26 mouse cellular contexts compared by ENCODE assay signal in genomic region chr1:89251753-89252152, GRCm38 (mm10).
DNase-seq lines count a peak whose midpoint lies in the region; ATAC-seq and TF ChIP-seq lines count a peak whose summit lies in the region.
"Had no signal": no experiment of that assay in that cellular context is flagged by ENCODE, and none has a peak within 500 bp of the region (broad histone marks: within the 10 kb centered on the region; RNA-seq: fewer than 3 reads in every experiment).

No protein-coding gene starts in this region.

- no peak overlapping the region for H3K4me2 ChIP-seq in hindbrain, postnatal 0 days (ENCODE audit: low read depth, low read length)
- no peak overlapping the region for H3K4me2 ChIP-seq in midbrain, embryonic 15.5 days
- no peak overlapping the region for H3K4me2 ChIP-seq in embryonic facial prominence, embryonic 11.5 days (ENCODE audit: low read depth, low read length)
- H3K4me2 ChIP-seq: embryonic facial prominence, embryonic 13.5 days; forebrain, embryonic 15.5 days; heart, embryonic 12.5 days; hindbrain, embryonic 14.5 days; limb, embryonic 15.5 days; lung, embryonic 14.5 days had no signal

- H3K4me1 ChIP-seq in hindbrain, embryonic 10.5 days (replicated peaks), result peaks cover 6% of the 10 kb centered on the region
- no peaks in the 10 kb centered on the region for H3K4me1 ChIP-seq in hindbrain, postnatal 0 days (ENCODE audit: insufficient read depth, low read length)
- H3K4me1 ChIP-seq in midbrain, embryonic 10.5 days, result peaks cover 10% of the 10 kb centered on the region
- peaks cover 5% of the 10 kb centered on the region; the same call in 1 of the 2 replicates for H3K4me1 ChIP-seq in midbrain, embryonic 15.5 days
- no peaks in the 10 kb centered on the region for H3K4me1 ChIP-seq in embryonic facial prominence, embryonic 11.5 days (ENCODE audit: control insufficient read depth, insufficient read depth, low read length)
- H3K4me1 ChIP-seq: forebrain, embryonic 15.5 days; heart, embryonic 12.5 days had no signal

- WGBS in hindbrain, embryonic 10.5 days, result 43% methylated on average over 2 of the region's 2 CpGs
- WGBS in hindbrain, postnatal 0 days, result 25% methylated on average over 2 of the region's 2 CpGs
- WGBS in midbrain, embryonic 10.5 days, result 39% methylated on average over 2 of the region's 2 CpGs
- 28% methylated on average over 2 of the region's 2 CpGs for WGBS in midbrain, embryonic 15.5 days
- WGBS in embryonic facial prominence, embryonic 11.5 days, result 14% methylated on average over 2 of the region's 2 CpGs

- peaks cover 8% of the 10 kb centered on the region for H3K9me3 ChIP-seq in hindbrain, embryonic 10.5 days
- H3K9me3 ChIP-seq in hindbrain, postnatal 0 days (ENCODE audit: low read length), result no peaks in the 10 kb centered on the region
- peaks cover 8% of the 10 kb centered on the region; the same call in 1 of the 2 replicates for H3K9me3 ChIP-seq in midbrain, embryonic 10.5 days (replicated peaks)
- H3K9me3 ChIP-seq in midbrain, embryonic 15.5 days, result 0 out of 2 replicates have a peak, but pooled peaks cover 4% of the 10 kb centered on the region
- H3K9me3 ChIP-seq in embryonic facial prominence, embryonic 11.5 days (replicated peaks; ENCODE audit: control insufficient read depth, low read length), result no peaks in the 10 kb centered on the region

- no peaks in the 10 kb centered on the region for H3K36me3 ChIP-seq in hindbrain, embryonic 10.5 days
- H3K36me3 ChIP-seq in hindbrain, postnatal 0 days (ENCODE audit: insufficient read depth, low read length), result no peaks in the 10 kb centered on the region
- H3K36me3 ChIP-seq in midbrain, embryonic 10.5 days, result no peaks in the 10 kb centered on the region
- H3K36me3 ChIP-seq in midbrain, embryonic 15.5 days (replicated peaks), result no peaks in the 10 kb centered on the region
- no peaks in the 10 kb centered on the region for H3K36me3 ChIP-seq in embryonic facial prominence, embryonic 11.5 days (replicated peaks; ENCODE audit: control insufficient read depth, insufficient read depth, low read depth, low read length)
- H3K36me3 ChIP-seq: embryonic facial prominence, embryonic 13.5 days; forebrain, embryonic 15.5 days; heart, embryonic 12.5 days; limb, embryonic 15.5 days had no signal

- H3K4me3 ChIP-seq in hindbrain, embryonic 10.5 days, result no peak overlapping the region
- no peak overlapping the region for H3K4me3 ChIP-seq in hindbrain, postnatal 0 days (ENCODE audit: low read length)
- H3K4me3 ChIP-seq in midbrain, embryonic 10.5 days, result no peak overlapping the region
- no peak overlapping the region for H3K4me3 ChIP-seq in midbrain, embryonic 15.5 days
- no peak overlapping the region for H3K4me3 ChIP-seq in embryonic facial prominence, embryonic 11.5 days (ENCODE audit: low read depth, low read length)
- H3K4me3 ChIP-seq: embryonic facial prominence, embryonic 13.5 days; forebrain, embryonic 15.5 days; heart, embryonic 12.5 days; layer of hippocampus, adult 2 months; limb, embryonic 15.5 days had no signal

- no peaks in the 10 kb centered on the region for H3K27me3 ChIP-seq in hindbrain, embryonic 10.5 days (ENCODE audit: insufficient read depth, poor library complexity, severe bottlenecking)
- no peaks in the 10 kb centered on the region for H3K27me3 ChIP-seq in hindbrain, postnatal 0 days (ENCODE audit: insufficient read depth, low read length)
- H3K27me3 ChIP-seq in midbrain, embryonic 10.5 days (ENCODE audit: low read depth, poor library complexity, severe bottlenecking), result no peaks in the 10 kb centered on the region
- no peaks in the 10 kb centered on the region for H3K27me3 ChIP-seq in midbrain, embryonic 15.5 days (replicated peaks)
- no peaks in the 10 kb centered on the region for H3K27me3 ChIP-seq in embryonic facial prominence, embryonic 11.5 days (ENCODE audit: control insufficient read depth, insufficient read depth, low read length)
- H3K27me3 ChIP-seq: embryonic facial prominence, embryonic 13.5 days; forebrain, embryonic 15.5 days; heart, embryonic 12.5 days; limb, embryonic 15.5 days had no signal

- 0 out of 2 replicates have a peak overlapping the region, but pooled peaks have one; percentile 29 for H3K27ac ChIP-seq in hindbrain, embryonic 10.5 days
- no peak overlapping the region for H3K27ac ChIP-seq in hindbrain, postnatal 0 days
- H3K27ac ChIP-seq in midbrain, embryonic 10.5 days (replicated peaks), result 0 out of 2 replicates have a peak overlapping the region, but pooled peaks have one; percentile 23
- H3K27ac ChIP-seq in midbrain, embryonic 15.5 days, result no peak overlapping the region
- no peak overlapping the region for H3K27ac ChIP-seq in embryonic facial prominence, embryonic 11.5 days (replicated peaks; ENCODE audit: low read depth, low read length)
- H3K27ac ChIP-seq: embryonic facial prominence, embryonic 13.5 days; forebrain, embryonic 15.5 days; hindbrain, embryonic 14.5 days; layer of hippocampus, adult 2 months; limb, embryonic 15.5 days; liver, embryonic 14.5 days had no signal

- no peak for TF ChIP-seq CTCF in hindbrain, postnatal 0 days (IDR thresholded peaks at IDR 0.05; ENCODE audit: low read depth)

- no peak for DNase-seq in hindbrain, embryonic 10.5 days (ENCODE audit: low spot score)
- DNase-seq in hindbrain, postnatal 0 days (ENCODE audit: low spot score), result no peak
- DNase-seq in midbrain, embryonic 10.5 days (ENCODE audit: low spot score), result no peak
- DNase-seq in embryonic facial prominence, embryonic 11.5 days (ENCODE audit: low spot score), result peak; percentile 22
- peak; percentile 65 for DNase-seq in retina, postnatal 1 day
- DNase-seq in cerebellum, postnatal 14 days, result no peak
- DNase-seq: adrenal gland, postnatal 25 days; cerebellum, adult 9-11 months; gastrocnemius, postnatal 14 days; heart, adult 11 months; heart, postnatal 10 days; kidney, adult 8-10 months; kidney, postnatal 14 days; layer of hippocampus, postnatal 36 days; lung, embryonic 14.5 days; right cerebral cortex, postnatal 25 days; spleen, adult 18-20 months had no signal

- H3K9ac ChIP-seq in hindbrain, postnatal 0 days (replicated peaks; ENCODE audit: low read length), result no peak overlapping the region
- no peak overlapping the region for H3K9ac ChIP-seq in midbrain, embryonic 15.5 days
- H3K9ac ChIP-seq in embryonic facial prominence, embryonic 11.5 days (replicated peaks; ENCODE audit: low read length), result no peak overlapping the region
- H3K9ac ChIP-seq: embryonic facial prominence, embryonic 13.5 days; forebrain, embryonic 15.5 days; heart, embryonic 12.5 days; hindbrain, embryonic 14.5 days; limb, embryonic 15.5 days; liver, embryonic 14.5 days; lung, embryonic 14.5 days had no signal

- no peak for ATAC-seq in hindbrain, postnatal 0 days
- ATAC-seq in midbrain, embryonic 15.5 days (replicated peaks), result no peak
- no peak for ATAC-seq in embryonic facial prominence, embryonic 11.5 days (replicated peaks; ENCODE audit: insufficient number of reproducible peaks, low FRiP score, low TSS enrichment, low read depth)
- ATAC-seq: CD4-positive, CD25-positive, alpha-beta regulatory T cell, adult 4 months; forebrain, embryonic 15.5 days had no signal

Comparison
In these comparisons a context has a peak if more than half of its experiments do, and no peak if none do; other contexts are left out.
1. H3K27ac ChIP-seq: peak in hindbrain, embryonic 10.5 days (single experiment) and midbrain, embryonic 10.5 days (single experiment); none in hindbrain, postnatal 0 days (single experiment), midbrain, embryonic 15.5 days (single experiment) and embryonic facial prominence, embryonic 11.5 days (single experiment).
2. DNase-seq: peak in embryonic facial prominence, embryonic 11.5 days (single experiment) and retina, postnatal 1 day (single experiment); none in hindbrain, embryonic 10.5 days (single experiment), hindbrain, postnatal 0 days (single experiment), midbrain, embryonic 10.5 days (single experiment) and cerebellum, postnatal 14 days (0 of 2).